Mouse (Mus musculus): Measurements from ENCODE around the gene Syngr1. TPM values are rescaled to one million over a fixed set of nuclear protein-coding genes. Genes with fewer than 3 reads are reported as not detected.

The Syngr1 gene
- polyA plus RNA-seq (2015; fragmentation: Nextera tagmentation; extraction: Ambion mirVana), result 38.0 and 42.9 TPM in 2 replicates

- H3K27ac ChIP-seq, result no peak within 1 kb of the TSS
- H3K9ac ChIP-seq, result peak within 1 kb of the TSS; percentile 77
- H3K9me3 ChIP-seq (replicated peaks), result no peaks in the 10 kb centered on the region
- peak; percentile 75 for ATAC-seq (replicated peaks; ENCODE audit: insufficient number of reproducible peaks, insufficient read depth, low FRiP score, low read depth)
- 2% methylated on average over 70 of the region's 86 CpGs for WGBS
- H3K4me2 ChIP-seq, result peak within 1 kb of the TSS; percentile 97
- peak within 1 kb of the TSS; percentile 83 for H3K4me3 ChIP-seq
- peaks cover 31% of the 10 kb centered on the region for H3K27me3 ChIP-seq
- H3K4me1 ChIP-seq (replicated peaks), result peaks cover 17% of the 10 kb centered on the region
- H3K36me3 ChIP-seq, result no peaks in the 10 kb centered on the region
These were observed at the start of gene Syngr1, which contains the start of gene Rpl3 for GRCm38 (mm10) chr15:80091121-80091955. TSS of gene Syngr1 (plus strand) at chr15:80091334. TSS of gene Rpl3 (minus strand) at chr15:80091868.

- H3K4me2 ChIP-seq, result no peak overlapping the region
- H3K4me1 ChIP-seq (replicated peaks), result no peaks in the 10 kb centered on the region; the same call in 1 of the 2 replicates
- no peaks in the 10 kb centered on the region for H3K9me3 ChIP-seq (replicated peaks)
- no peak overlapping the region for H3K27ac ChIP-seq
- no peaks in the 10 kb centered on the region for H3K36me3 ChIP-seq
- H3K4me3 ChIP-seq, result no peak overlapping the region
- 72% methylated on average over 4 of the region's 4 CpGs for WGBS
- H3K9ac ChIP-seq, result no peak overlapping the region
- ATAC-seq (replicated peaks; ENCODE audit: insufficient number of reproducible peaks, insufficient read depth, low FRiP score, low read depth), result no peak
- H3K27me3 ChIP-seq, result no peaks in the 10 kb centered on the region
These were observed 49.0 kb upstream of the Syngr1 start for GRCm38 (mm10) chr15:80042152-80042551.

- Histone ChIP-seq H3K4me2 (no peak overlapping the region), H3K27ac (no peak overlapping the region), H3K9ac (no peak overlapping the region), H3K36me3 (no peaks in the 10 kb centered on the region), H3K27me3 (no peaks in the 10 kb centered on the region), H3K4me3 (no peak overlapping the region), H3K4me1 (replicated peaks) (peaks cover 14% of the 10 kb centered on the region), H3K9me3 (replicated peaks) (no peaks in the 10 kb centered on the region)
- no peak for ATAC-seq (replicated peaks; ENCODE audit: insufficient number of reproducible peaks, insufficient read depth, low FRiP score, low read depth)
- WGBS, result 86% methylated on average over 10 of the region's 10 CpGs
These were observed 46.9 kb upstream of the Syngr1 start for GRCm38 (mm10) chr15:80044249-80044648.

GRCm38 (mm10) chr15:80045749-80046148 is 45.4 kb upstream of the Syngr1 start:
- H3K27me3 ChIP-seq, result no peaks in the 10 kb centered on the region
- H3K36me3 ChIP-seq, result no peaks in the 10 kb centered on the region
- peaks cover 14% of the 10 kb centered on the region for H3K4me1 ChIP-seq (replicated peaks)
- H3K27ac ChIP-seq, result no peak overlapping the region
- H3K9ac ChIP-seq, result no peak overlapping the region
- no peaks in the 10 kb centered on the region for H3K9me3 ChIP-seq (replicated peaks)
- H3K4me2 ChIP-seq, result no peak overlapping the region
- 91% methylated on average over 2 of the region's 2 CpGs for WGBS
- no peak overlapping the region for H3K4me3 ChIP-seq
- no peak for ATAC-seq (replicated peaks; ENCODE audit: insufficient number of reproducible peaks, insufficient read depth, low FRiP score, low read depth)

GRCm38 (mm10) chr15:80047242-80047641 is 43.9 kb upstream of the Syngr1 start:
- 60% methylated on average over 2 of the region's 2 CpGs for WGBS
- no peak overlapping the region for H3K4me3 ChIP-seq
- no peak for ATAC-seq (replicated peaks; ENCODE audit: insufficient number of reproducible peaks, insufficient read depth, low FRiP score, low read depth)
- no peak overlapping the region for H3K4me2 ChIP-seq
- no peaks in the 10 kb centered on the region for H3K36me3 ChIP-seq
- no peak overlapping the region for H3K9ac ChIP-seq
- H3K27ac ChIP-seq, result no peak overlapping the region
- H3K27me3 ChIP-seq, result no peaks in the 10 kb centered on the region
- peaks cover 14% of the 10 kb centered on the region for H3K4me1 ChIP-seq (replicated peaks)
- no peaks in the 10 kb centered on the region for H3K9me3 ChIP-seq (replicated peaks)

- H3K4me3 ChIP-seq, result no peak overlapping the region
- 5% methylated on average over 5 of the region's 5 CpGs for WGBS
- H3K9ac ChIP-seq, result no peak overlapping the region
- H3K9me3 ChIP-seq (replicated peaks), result no peaks in the 10 kb centered on the region
- H3K27me3 ChIP-seq, result no peaks in the 10 kb centered on the region
- H3K4me2 ChIP-seq, result no peak overlapping the region
- no peak overlapping the region for H3K27ac ChIP-seq
- peaks cover 14% of the 10 kb centered on the region for H3K4me1 ChIP-seq (replicated peaks)
- ATAC-seq (replicated peaks; ENCODE audit: insufficient number of reproducible peaks, insufficient read depth, low FRiP score, low read depth), result no peak
- no peaks in the 10 kb centered on the region for H3K36me3 ChIP-seq
These were observed 43.2 kb upstream of the Syngr1 start for GRCm38 (mm10) chr15:80047973-80048372.

GRCm38 (mm10) chr15:80050093-80050492 is 41.0 kb upstream of the Syngr1 start:
- 39% methylated on average over 4 of the region's 4 CpGs for WGBS
- H3K4me1 ChIP-seq (replicated peaks), result peaks cover 22% of the 10 kb centered on the region
- H3K36me3 ChIP-seq, result no peaks in the 10 kb centered on the region
- H3K4me2 ChIP-seq, result no peak overlapping the region
- H3K9me3 ChIP-seq (replicated peaks), result no peaks in the 10 kb centered on the region
- ATAC-seq (replicated peaks; ENCODE audit: insufficient number of reproducible peaks, insufficient read depth, low FRiP score, low read depth), result no peak
- H3K27me3 ChIP-seq, result no peaks in the 10 kb centered on the region
- peak overlapping the region; percentile 59 for H3K27ac ChIP-seq
- H3K9ac ChIP-seq, result no peak overlapping the region
- no peak overlapping the region for H3K4me3 ChIP-seq

- no peaks in the 10 kb centered on the region for H3K36me3 ChIP-seq
- peaks cover 22% of the 10 kb centered on the region for H3K4me1 ChIP-seq (replicated peaks)
- peak; percentile 38; the same call in 1 of the 2 replicates for ATAC-seq (replicated peaks; ENCODE audit: insufficient number of reproducible peaks, insufficient read depth, low FRiP score, low read depth)
- no peak overlapping the region for H3K4me2 ChIP-seq
- H3K27ac ChIP-seq, result peak overlapping the region; percentile 59
- H3K4me3 ChIP-seq, result no peak overlapping the region
- H3K9me3 ChIP-seq (replicated peaks), result no peaks in the 10 kb centered on the region
- no peaks in the 10 kb centered on the region for H3K27me3 ChIP-seq
- H3K9ac ChIP-seq, result no peak overlapping the region
- 71% methylated on average over 19 of the region's 19 CpGs for WGBS
These were observed 39.9 kb upstream of the Syngr1 start for GRCm38 (mm10) chr15:80051092-80051761.

GRCm38 (mm10) chr15:80051782-80052181 is 39.4 kb upstream of the Syngr1 start:
- 0 out of 2 replicates have a peak, but pooled peaks have one; percentile 11 for ATAC-seq (replicated peaks; ENCODE audit: insufficient number of reproducible peaks, insufficient read depth, low FRiP score, low read depth)
- Histone ChIP-seq H3K9me3 (replicated peaks) (no peaks in the 10 kb centered on the region), H3K4me1 (replicated peaks) (peaks cover 22% of the 10 kb centered on the region), H3K27ac (peak overlapping the region; percentile 59), H3K4me3 (no peak overlapping the region), H3K36me3 (no peaks in the 10 kb centered on the region), H3K27me3 (no peaks in the 10 kb centered on the region), H3K9ac (no peak overlapping the region), H3K4me2 (no peak overlapping the region)
- 58% methylated on average over 9 of the region's 9 CpGs for WGBS

- 76% methylated on average over 8 of the region's 8 CpGs for WGBS
- H3K9ac ChIP-seq, result no peak overlapping the region
- no peak overlapping the region for H3K4me3 ChIP-seq
- H3K4me2 ChIP-seq, result no peak overlapping the region
- H3K4me1 ChIP-seq (replicated peaks), result peaks cover 9% of the 10 kb centered on the region
- peak overlapping the region; percentile 1 for H3K27ac ChIP-seq
- H3K36me3 ChIP-seq, result no peaks in the 10 kb centered on the region
- no peak for ATAC-seq (replicated peaks; ENCODE audit: insufficient number of reproducible peaks, insufficient read depth, low FRiP score, low read depth)
- no peaks in the 10 kb centered on the region for H3K9me3 ChIP-seq (replicated peaks)
- no peaks in the 10 kb centered on the region for H3K27me3 ChIP-seq
These were observed 37.6 kb upstream of the Syngr1 start for GRCm38 (mm10) chr15:80053381-80054033.

GRCm38 (mm10) chr15:80054034-80054710 is 37.0 kb upstream of the Syngr1 start:
- Histone ChIP-seq H3K4me1 (replicated peaks) (peaks cover 9% of the 10 kb centered on the region), H3K9ac (no peak overlapping the region), H3K36me3 (no peaks in the 10 kb centered on the region), H3K9me3 (replicated peaks) (no peaks in the 10 kb centered on the region), H3K4me3 (no peak overlapping the region), H3K27me3 (no peaks in the 10 kb centered on the region), H3K27ac (peak overlapping the region; percentile 1), H3K4me2 (no peak overlapping the region)
- peak; percentile 23; the same call in 1 of the 2 replicates for ATAC-seq (replicated peaks; ENCODE audit: insufficient number of reproducible peaks, insufficient read depth, low FRiP score, low read depth)
- WGBS, result 51% methylated on average over 7 of the region's 7 CpGs

Data from heart, embryonic 15.5 days (tissue).